Mouse (Mus musculus): Measurements from ENCODE around the gene Milr1.

GRCm38 (mm10) chr11:106778132-106778531 is 27.1 kb downstream of the Milr1 start:
- no peak for TF ChIP-seq CTCF (IDR thresholded peaks at IDR 0.05; ENCODE audit: low read depth, low read length)
- no peak for TF ChIP-seq POLR2A (IDR thresholded peaks at IDR 0.05; ENCODE audit: extremely low read depth, insufficient read depth, low read length)

Measured in liver, adult 2 months (tissue).